Mouse (Mus musculus): ENCODE data around the gene Fam240a. TPM values are rescaled to one million over a fixed set of nuclear protein-coding genes. Genes with fewer than 3 reads are reported as not detected.
A peak's percentile ranks its signal among the peaks of the same experiment; 100 is the strongest.

Gene Fam240a
- polyA plus RNA-seq, 1 experiment from 2014 or later: not detected

DNA sequence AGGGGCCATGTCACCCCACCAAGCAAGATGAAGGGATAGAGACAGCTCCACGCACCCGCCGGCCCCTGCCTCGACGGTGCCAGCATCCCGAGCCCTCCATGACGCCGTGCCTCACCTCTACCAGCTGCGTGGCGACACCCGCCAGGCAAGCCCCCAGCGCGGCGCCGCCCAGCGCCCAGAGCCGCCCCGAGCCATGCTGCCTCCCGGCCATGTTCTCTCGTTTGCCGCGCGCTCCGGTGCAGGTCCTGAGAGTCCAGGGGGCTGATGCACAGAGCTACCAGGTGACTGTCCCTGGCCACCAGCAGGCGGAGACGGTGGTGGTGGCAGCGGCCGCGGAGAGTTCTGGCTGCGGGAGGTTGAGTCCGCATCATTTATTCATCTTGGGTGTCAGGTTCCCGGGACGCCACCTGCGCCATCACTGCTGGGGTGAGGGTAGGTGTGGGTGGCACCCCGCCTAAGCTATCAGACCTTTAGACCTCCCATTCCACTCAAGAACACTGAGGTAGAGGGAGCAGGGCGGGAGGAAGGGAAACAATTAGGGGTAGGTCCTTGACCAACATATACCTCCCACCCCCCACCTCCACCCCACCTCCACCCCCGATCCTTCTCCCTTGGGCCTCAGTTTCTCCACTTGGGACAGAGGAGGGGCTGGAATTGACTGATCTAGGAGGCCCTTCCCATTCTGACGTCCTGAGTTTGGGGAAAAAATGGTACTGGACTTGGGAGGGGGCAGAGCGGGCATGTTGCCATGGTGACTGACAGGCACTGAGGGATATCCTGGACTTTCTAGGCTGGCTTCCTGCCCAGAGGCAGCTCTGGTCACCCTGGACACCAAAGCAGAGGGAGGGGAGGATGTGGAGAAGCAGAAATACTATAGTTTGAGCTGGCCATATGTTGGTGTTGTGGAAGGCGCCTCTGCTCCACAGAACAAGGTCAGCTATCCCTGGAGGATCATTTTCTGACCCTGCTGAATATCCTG lies 42.7 kb downstream of the Fam240a start:
- WGBS: 8% methylated on average over 40 of the region's 40 CpGs
- no peaks in the 10 kb centered on the region for H3K9me3 ChIP-seq
- peak overlapping the region; percentile 51 for H3K4me2 ChIP-seq
- no peak overlapping the region for H3K9ac ChIP-seq
- H3K27ac ChIP-seq: no peak overlapping the region
- no peak for ATAC-seq (ENCODE audit: borderline replicate concordance, extremely low read depth, low FRiP score, low TSS enrichment)
- H3K27me3 ChIP-seq: peaks cover 23% of the 10 kb centered on the region
- no peaks in the 10 kb centered on the region for H3K36me3 ChIP-seq
- peaks cover 18% of the 10 kb centered on the region for H3K4me1 ChIP-seq
- H3K4me3 ChIP-seq: peak overlapping the region; percentile 24

DNA sequence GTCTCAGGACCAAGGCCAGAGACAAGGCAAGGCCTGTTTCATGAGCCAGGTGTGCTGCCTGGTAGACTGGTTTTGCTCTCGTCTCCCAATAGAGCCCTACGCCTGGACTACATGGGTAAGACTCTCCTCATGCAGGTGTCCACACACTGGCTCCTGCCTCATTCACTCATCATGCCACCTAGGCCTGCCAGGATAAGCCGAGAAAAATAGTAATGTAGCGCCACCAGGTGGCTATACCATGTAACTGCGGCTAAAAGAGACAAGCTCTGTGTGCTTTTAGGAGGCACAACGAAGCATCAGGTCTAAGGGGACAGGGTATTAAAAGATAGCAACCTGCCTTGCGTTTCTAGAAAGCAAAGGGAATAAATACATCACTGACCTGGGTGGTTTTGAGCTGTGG lies 45.6 kb downstream of the Fam240a start:
- WGBS: 20% methylated on average over 7 of the region's 7 CpGs
- Histone ChIP-seq H3K9me3 (no peaks in the 10 kb centered on the region), H3K4me2 (no peak overlapping the region), H3K9ac (no peak overlapping the region), H3K4me1 (peaks cover 18% of the 10 kb centered on the region), H3K27ac (no peak overlapping the region), H3K27me3 (peaks cover 23% of the 10 kb centered on the region), H3K36me3 (no peaks in the 10 kb centered on the region), H3K4me3 (no peak overlapping the region)
- no peak for ATAC-seq (ENCODE audit: borderline replicate concordance, extremely low read depth, low FRiP score, low TSS enrichment)

Small RNA genes lying within 50 kb of the gene (microRNA-seq; reads per million reads assigned to microRNA genes)
- gene Gm24269: not detected

Other genes with a start within 250 kb of the Fam240a start
- 19.8 and 68.6 TPM in 2 replicates for gene Myl3, start 175.0 kb downstream of the Fam240a start, polyA plus RNA-seq (2015; fragmentation: Nextera tagmentation; extraction: Ambion mirVana)
- gene Pth1r, start 169.7 kb downstream of the Fam240a start, polyA plus RNA-seq (2015; fragmentation: Nextera tagmentation; extraction: Ambion mirVana): 78.8 and 79.7 TPM in 2 replicates
- gene Prss42, start 118.7 kb downstream of the Fam240a start, polyA plus RNA-seq (2015; fragmentation: Nextera tagmentation; extraction: Ambion mirVana): not detected in 2 replicates
- gene Prss44, start 102.9 kb downstream of the Fam240a start, polyA plus RNA-seq (2015; fragmentation: Nextera tagmentation; extraction: Ambion mirVana): not detected in 2 replicates
- gene Prss43, start 90.2 kb downstream of the Fam240a start, polyA plus RNA-seq (2015; fragmentation: Nextera tagmentation; extraction: Ambion mirVana): not detected in 2 replicates
- gene Prss45, start 82.3 kb downstream of the Fam240a start, polyA plus RNA-seq (2015; fragmentation: Nextera tagmentation; extraction: Ambion mirVana): not detected in 2 replicates
- gene Prss46, start 72.4 kb downstream of the Fam240a start, polyA plus RNA-seq (2015; fragmentation: Nextera tagmentation; extraction: Ambion mirVana): not detected in 2 replicates
- gene Prss50, start 58.9 kb downstream of the Fam240a start, polyA plus RNA-seq (2015; fragmentation: Nextera tagmentation; extraction: Ambion mirVana): 0.14 TPM in 1 of 2 replicates, not detected in the other
- 5.9 and 8.7 TPM in 2 replicates for gene Als2cl, start 37.0 kb downstream of the Fam240a start, polyA plus RNA-seq (2015; fragmentation: Nextera tagmentation; extraction: Ambion mirVana)
- gene Tmie, start 36.7 kb downstream of the Fam240a start, polyA plus RNA-seq (2015; fragmentation: Nextera tagmentation; extraction: Ambion mirVana): 1.1 and 1.3 TPM in 2 replicates
- not detected in 2 replicates for gene Tdgf1, start 29.3 kb upstream of the Fam240a start, polyA plus RNA-seq (2015; fragmentation: Nextera tagmentation; extraction: Ambion mirVana)
- 0.19 and 0.45 TPM in 2 replicates for gene Lrrc2, start 34.7 kb upstream of the Fam240a start, polyA plus RNA-seq (2015; fragmentation: Nextera tagmentation; extraction: Ambion mirVana)
- 1.1 TPM in 2 replicates for gene Rtp3, start 73.7 kb upstream of the Fam240a start, polyA plus RNA-seq (2015; fragmentation: Nextera tagmentation; extraction: Ambion mirVana)
- gene Ltf, start 102.4 kb upstream of the Fam240a start, polyA plus RNA-seq (2015; fragmentation: Nextera tagmentation; extraction: Ambion mirVana): 1.5 and 2.7 TPM in 2 replicates
- gene Ccrl2, start 140.7 kb upstream of the Fam240a start, polyA plus RNA-seq (2015; fragmentation: Nextera tagmentation; extraction: Ambion mirVana): 3.7 and 4.6 TPM in 2 replicates
- 42.3 and 46.1 TPM in 2 replicates for gene Lrrfip2, start 200.7 kb upstream of the Fam240a start, polyA plus RNA-seq (2015; fragmentation: Nextera tagmentation; extraction: Ambion mirVana)